20 mouse cellular contexts compared by ENCODE assay signal in the genomic region with DNA sequence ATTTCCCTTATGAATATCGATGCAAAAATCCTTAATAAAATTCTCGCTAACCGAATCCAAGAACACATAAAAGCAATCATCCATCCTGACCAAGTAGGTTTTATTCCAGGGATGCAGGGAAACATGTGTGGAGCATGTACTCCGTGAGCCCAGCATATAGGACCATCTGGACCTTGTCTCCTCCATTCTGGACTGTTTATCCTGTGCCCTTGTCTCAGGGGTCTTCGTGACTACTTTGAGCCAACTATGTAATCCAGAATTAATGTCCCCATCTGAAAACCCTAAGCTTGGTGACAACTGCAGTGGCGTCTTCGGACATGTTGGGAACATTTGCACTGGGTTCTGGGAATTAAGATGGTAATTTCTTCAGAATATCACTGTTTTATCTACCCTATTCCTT. TPM values are rescaled to one million over a fixed set of nuclear protein-coding genes. Genes with fewer than 3 reads are reported as not detected.
DNase-seq lines count a peak whose midpoint lies in the region; ATAC-seq lines count a peak whose summit lies in the region.
"Had no signal": no experiment of that assay in that cellular context is flagged by ENCODE, and none has a peak within 500 bp of the region (broad histone marks: within the 10 kb centered on the region; RNA-seq: fewer than 3 reads in every experiment).

No protein-coding gene starts in this region.

- no peaks in the 10 kb centered on the region for H3K9me3 ChIP-seq in midbrain, embryonic 11.5 days (ENCODE audit: control insufficient read depth, low read length)
- H3K9me3 ChIP-seq in midbrain, embryonic 16.5 days (replicated peaks; ENCODE audit: control insufficient read depth, low read length, poor library complexity, severe bottlenecking), result no peaks in the 10 kb centered on the region

- H3K4me1 ChIP-seq in midbrain, embryonic 11.5 days (ENCODE audit: control insufficient read depth, insufficient read depth, low read length), result peaks cover 14% of the 10 kb centered on the region
- peaks cover 15% of the 10 kb centered on the region for H3K4me1 ChIP-seq in midbrain, embryonic 16.5 days (ENCODE audit: control insufficient read depth, insufficient read depth, low read length)

- no peak for ATAC-seq in midbrain, embryonic 11.5 days (ENCODE audit: low FRiP score)
- no peak for ATAC-seq in midbrain, embryonic 16.5 days
- ATAC-seq: activated CD4-positive, CD25-positive, alpha-beta regulatory T cell, adult 4 months; CD4-positive, CD25-positive, alpha-beta regulatory T cell, adult 4 months; Patski had no signal

- no peak overlapping the region for H3K4me3 ChIP-seq in midbrain, embryonic 11.5 days (ENCODE audit: low read depth, low read length)
- H3K4me3 ChIP-seq in midbrain, embryonic 16.5 days (ENCODE audit: low read depth, low read length), result no peak overlapping the region

- no peak overlapping the region for H3K27ac ChIP-seq in midbrain, embryonic 11.5 days (ENCODE audit: low read depth, low read length)
- H3K27ac ChIP-seq in midbrain, embryonic 16.5 days (ENCODE audit: low read length), result no peak overlapping the region

- 94% methylated on average over 6 of the region's 7 CpGs for WGBS in midbrain, embryonic 11.5 days
- 97% methylated on average over 7 of the region's 7 CpGs for WGBS in midbrain, embryonic 16.5 days

- H3K36me3 ChIP-seq in midbrain, embryonic 11.5 days (ENCODE audit: control insufficient read depth, insufficient read depth, low read length), result no peaks in the 10 kb centered on the region
- no peaks in the 10 kb centered on the region for H3K36me3 ChIP-seq in midbrain, embryonic 16.5 days (ENCODE audit: control insufficient read depth, insufficient read depth, low read length)
- H3K36me3 ChIP-seq: G1E had no signal

- no peak overlapping the region for H3K9ac ChIP-seq in midbrain, embryonic 11.5 days (ENCODE audit: low read length)
- H3K9ac ChIP-seq in midbrain, embryonic 16.5 days (ENCODE audit: low read depth, low read length), result no peak overlapping the region

- DNase-seq in heart, adult 11 months, result peak; percentile 65
- no peak for DNase-seq in heart, adult 18-20 months
- peak; percentile 67 for DNase-seq in midbrain, embryonic 11.5 days (ENCODE audit: low spot score, missing footprints)
- DNase-seq: adrenal gland, adult 2 months; adrenal gland, adult 8-10 months; adrenal gland, postnatal 10 days; adrenal gland, postnatal 14 days; adrenal gland, postnatal 25 days; adrenal gland, postnatal 36 days; B cell, adult 2 months; cerebellum, adult 11 months; cerebellum, adult 11-12 months; cerebellum, adult 18-20 months had no signal

- no peak overlapping the region for H3K4me2 ChIP-seq in midbrain, embryonic 11.5 days
- no peak overlapping the region for H3K4me2 ChIP-seq in midbrain, embryonic 16.5 days (ENCODE audit: low read length)

- H3K27me3 ChIP-seq in midbrain, embryonic 11.5 days (ENCODE audit: control insufficient read depth, insufficient read depth, low read length), result no peaks in the 10 kb centered on the region
- H3K27me3 ChIP-seq in midbrain, embryonic 16.5 days (ENCODE audit: control insufficient read depth, insufficient read depth, low read depth, low read length), result no peaks in the 10 kb centered on the region
- H3K27me3 ChIP-seq: CH12.LX, Patski had no signal

RNA-seq across cellular contexts. Expression of gene Dock1, which starts 51.9 kb away (rescaled TPM):
- total RNA-seq in heart, adult 18-20 months (2021), result 10 to 100 TPM; 26.8 to 28.4 TPM
- polyA plus RNA-seq in midbrain, embryonic 11.5 days (2014; fragmentation: Nextera tagmentation; extraction: Ambion mirVana), result 17.6 and 18.3 TPM in 2 replicates
- polyA plus RNA-seq in midbrain, embryonic 16.5 days (2015; fragmentation: Nextera tagmentation; extraction: Ambion mirVana), result 5.5 and 6.9 TPM in 2 replicates
- total RNA-seq: CH12.LX, G1E, MEL had no signal
- polyA plus RNA-seq: G1E had no signal

Comparison
In these comparisons a context has a peak if more than half of its experiments do, and no peak if none do; other contexts are left out.
1. DNase-seq: peak in heart, adult 11 months (single experiment) and midbrain, embryonic 11.5 days (single experiment); none in heart, adult 18-20 months (0 of 2).